Mouse (Mus musculus) myocyte (in vitro differentiated cells): Measurements from ENCODE around the gene Selenon. TPM values are rescaled to one million over a fixed set of nuclear protein-coding genes. Genes with fewer than 3 reads are reported as not detected.

ENCODE experiments used
- H3K27me3 ChIP-seq: one replicate; pipeline ENCODE4 v1.6.1; 2011; ENCODE audit not compliant: control insufficient read depth, insufficient read depth, insufficient read length
- H3K36me3 ChIP-seq: one replicate; pipeline ENCODE4 v1.6.1; 2011; ENCODE audit not compliant: control insufficient read depth, insufficient read depth
- H3K4me2 ChIP-seq: one replicate; pipeline ENCODE4 v1.6.1; 2011; ENCODE audit warnings: low read depth, control low read depth
- H3K4me3 ChIP-seq: one replicate; pipeline ENCODE4 v1.5.1; 2011; ENCODE audit warnings: mild to moderate bottlenecking, control low read depth, moderate library complexity
- H3K79me2 ChIP-seq: one replicate; pipeline ENCODE4 v1.6.1; 2011; ENCODE audit not compliant: control insufficient read depth, insufficient read depth
- H3ac ChIP-seq: one replicate; pipeline ENCODE4 v1.6.1; 2011; ENCODE audit not compliant: control insufficient read depth, insufficient read length
- CEBPB ChIP-seq: IDR thresholded peaks from 2 replicates; pipeline ENCODE4 v1.6.1; 2011; ENCODE audit warnings: mild to moderate bottlenecking, moderate library complexity; ENCODE audit not compliant: poor library complexity, insufficient read depth, severe bottlenecking
- E2F4 ChIP-seq: IDR thresholded peaks from one replicate; pipeline ENCODE4 v1.6.1; 2011; ENCODE audit warnings: mild to moderate bottlenecking, control low read depth, moderate library complexity; ENCODE audit not compliant: insufficient read depth
- MAX ChIP-seq: IDR thresholded peaks from one replicate; pipeline ENCODE4 v1.6.1; 2011; ENCODE audit warnings: low read depth, mild to moderate bottlenecking, control low read depth
- MYOD1 ChIP-seq, 3 experiments: IDR thresholded peaks; one replicate each; pipeline ENCODE4 v1.6.1; 2011; ENCODE audit warnings: control low read depth in 2 of 3, low read depth in 2 of 3, mild to moderate bottlenecking in 2 of 3, moderate library complexity in 1 of 3; ENCODE audit not compliant: insufficient read length in 2 of 3, control insufficient read depth in 1 of 3
- MYOG ChIP-seq, 3 experiments: IDR thresholded peaks; one replicate each; pipeline ENCODE4 v1.6.1; 2011; ENCODE audit warnings: control low read depth in 2 of 3, low read depth in 2 of 3, mild to moderate bottlenecking in 2 of 3; ENCODE audit not compliant: insufficient read length in 2 of 3, control insufficient read depth in 1 of 3, insufficient read depth in 1 of 3
- POLR2A ChIP-seq: IDR thresholded peaks from one replicate; pipeline ENCODE4 v1.6.1; 2011; ENCODE audit warnings: low read depth, mild to moderate bottlenecking, control low read depth, moderate library complexity; ENCODE audit not compliant: insufficient read length
- POLR2AphosphoS2 ChIP-seq: IDR thresholded peaks from one replicate; pipeline ENCODE4 v1.6.1; 2011; ENCODE audit warnings: low read depth, control low read depth; ENCODE audit not compliant: insufficient read length
- REST ChIP-seq: IDR thresholded peaks from one replicate; pipeline ENCODE4 v1.6.1; 2011; ENCODE audit warnings: mild to moderate bottlenecking, control low read depth, moderate library complexity; ENCODE audit not compliant: insufficient read depth, insufficient read length
- SRF ChIP-seq: IDR thresholded peaks from one replicate; pipeline ENCODE4 v1.6.1; 2011; ENCODE audit warnings: low read depth; ENCODE audit not compliant: control insufficient read depth, insufficient read length
- TCF12 ChIP-seq: IDR thresholded peaks from one replicate; pipeline ENCODE4 v1.6.1; 2011; ENCODE audit warnings: mild to moderate bottlenecking, control low read depth; ENCODE audit not compliant: poor library complexity, insufficient read depth, severe bottlenecking
- TCF3 ChIP-seq: IDR thresholded peaks from one replicate; pipeline ENCODE4 v1.6.1; 2011; ENCODE audit warnings: low read depth, control low read depth; ENCODE audit not compliant: insufficient read length
- USF1 ChIP-seq: IDR thresholded peaks from one replicate; pipeline ENCODE4 v1.6.1; 2011; ENCODE audit warnings: low read depth, mild to moderate bottlenecking, control low read depth, moderate library complexity
- polyA plus RNA-seq: library from polyadenylated mRNA; unstranded; fragments of >200 nt; fragmentation: generic; extraction: Trizol; gene quantifications from one replicate; pipeline ENCODE4 v1.2.1, GENCODE M21; 2012; ENCODE audit warnings: missing spikeins

Selenon gene
- polyA plus RNA-seq, 1 experiment: 35.7 TPM

DNA sequence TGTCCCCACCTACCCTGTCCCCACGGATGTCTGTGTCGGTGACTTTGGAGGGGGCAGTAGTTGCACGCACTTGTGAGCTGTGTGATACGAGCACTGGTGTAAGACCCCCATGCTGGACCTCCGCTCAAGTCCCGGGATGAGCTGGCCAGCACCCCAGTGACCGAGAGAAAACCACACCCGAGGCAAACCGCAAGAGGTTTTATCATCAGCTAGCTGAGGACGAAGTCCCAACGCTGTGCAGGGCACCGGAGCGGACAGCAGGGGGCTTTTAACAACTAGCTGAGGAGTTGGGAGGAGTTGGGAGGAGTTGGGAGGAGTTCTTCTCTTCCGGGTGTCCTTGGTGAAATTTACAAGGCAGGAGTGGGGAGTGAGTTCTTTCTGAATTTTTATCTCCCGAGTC is 39.2 kb downstream of the Selenon start:
- no peak overlapping the region for H3K4me3 ChIP-seq
- peaks cover 20% of the 10 kb centered on the region for H3K79me2 ChIP-seq
- TF ChIP-seq USF1: no peak
- no peak for TF ChIP-seq TCF3
- TF ChIP-seq E2F4: no peak
- TF ChIP-seq POLR2A: no peak
- TF ChIP-seq POLR2AphosphoS2: no peak
- TF ChIP-seq MYOG (IDR thresholded peaks at IDR 0.05; ENCODE audit: control insufficient read depth in 1 of 3, insufficient read depth in 1 of 3, insufficient read length in 2 of 3, low read depth in 2 of 3): no peak
- TF ChIP-seq MYOD1 (IDR thresholded peaks at IDR 0.05; ENCODE audit: control insufficient read depth in 1 of 3, insufficient read length in 2 of 3, low read depth in 2 of 3): no peak

DNA sequence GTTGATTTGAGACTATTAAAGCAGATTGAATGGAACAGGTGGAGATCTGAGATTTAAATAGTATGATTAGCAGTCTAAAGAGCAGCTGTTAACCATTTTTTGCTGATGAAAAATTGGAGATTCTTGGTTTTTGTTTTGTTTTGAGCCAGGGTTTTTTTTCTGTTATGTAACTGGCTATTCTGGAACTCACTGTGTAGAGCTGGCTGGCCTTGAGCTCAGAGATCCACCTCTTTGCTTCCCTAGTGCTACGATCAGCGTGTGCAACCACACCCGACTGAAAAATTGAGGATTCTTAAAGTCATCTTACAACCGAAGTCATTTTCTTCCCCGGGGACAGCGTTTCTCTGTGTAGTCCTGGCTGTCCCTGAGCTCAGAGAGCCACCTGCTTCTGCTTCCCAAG is 40.2 kb downstream of the Selenon start:
- H3K4me2 ChIP-seq: peak overlapping the region; percentile 78
- H3K79me2 ChIP-seq: peaks cover 18% of the 10 kb centered on the region
- TF ChIP-seq SRF (no peak), REST (no peak), TCF12 (no peak), CEBPB (no peak), USF1 (no peak), POLR2A (no peak), MAX (no peak), TCF3 (no peak), MYOG (IDR thresholded peaks at IDR 0.05; ENCODE audit: control insufficient read depth in 1 of 3, insufficient read depth in 1 of 3, insufficient read length in 2 of 3, low read depth in 2 of 3) (no peak), POLR2AphosphoS2 (no peak), E2F4 (no peak), MYOD1 (IDR thresholded peaks at IDR 0.05; ENCODE audit: control insufficient read depth in 1 of 3, insufficient read length in 2 of 3, low read depth in 2 of 3) (no peak)
- H3ac ChIP-seq: no peak overlapping the region
- H3K36me3 ChIP-seq: no peaks in the 10 kb centered on the region
- H3K4me3 ChIP-seq: peak overlapping the region; percentile 33
- no peaks in the 10 kb centered on the region for H3K27me3 ChIP-seq

More for the DNA sequence above, 39.2 kb downstream of the Selenon start:
- no peaks in the 10 kb centered on the region for H3K27me3 ChIP-seq
- H3K4me2 ChIP-seq: no peak overlapping the region
- no peak overlapping the region for H3ac ChIP-seq
- no peaks in the 10 kb centered on the region for H3K36me3 ChIP-seq

DNA sequence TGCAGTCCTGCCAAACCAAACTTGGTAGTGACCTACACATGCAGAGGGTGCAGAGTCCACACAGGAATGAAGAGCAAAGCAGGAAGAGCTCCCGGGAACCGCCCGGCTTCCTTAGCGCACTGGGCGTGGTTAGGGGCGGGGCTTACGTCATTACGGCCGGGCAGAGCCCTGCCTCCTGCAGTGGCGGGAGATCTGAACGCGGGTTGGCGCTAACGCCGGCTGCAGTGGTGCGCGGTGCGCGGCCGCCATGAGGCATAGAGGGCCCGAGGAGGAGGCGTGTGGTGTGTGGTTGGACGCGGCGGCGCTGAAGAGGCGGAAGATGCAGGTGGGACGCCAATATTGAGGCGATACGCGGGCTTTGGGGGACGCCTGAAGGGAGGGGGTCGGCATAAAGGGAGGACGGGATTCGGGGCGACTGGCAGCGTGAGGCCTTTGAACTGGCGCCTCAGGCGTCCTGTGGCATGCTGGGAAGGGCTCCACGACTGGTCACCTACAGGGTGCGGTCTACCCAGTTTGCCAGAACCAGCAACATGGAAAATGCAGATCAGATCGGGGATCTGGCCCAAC is 41.0 kb downstream of the Selenon start, which contains the start of gene Aunip:
Gene Aunip, plus strand, starts transcription at position 155 of the 567 bp plus-strand sequence.
- peaks cover 18% of the 10 kb centered on the region for H3K79me2 ChIP-seq
- H3K36me3 ChIP-seq: no peaks in the 10 kb centered on the region
- H3K27me3 ChIP-seq: no peaks in the 10 kb centered on the region
- no peak for TF ChIP-seq MYOD1 (IDR thresholded peaks at IDR 0.05; ENCODE audit: control insufficient read depth in 1 of 3, insufficient read length in 2 of 3, low read depth in 2 of 3)
- peak; percentile 76 for TF ChIP-seq E2F4
- peak; percentile 63 for TF ChIP-seq POLR2A
- TF ChIP-seq POLR2AphosphoS2: peak; percentile 48
- no peak within 1 kb of the TSS for H3ac ChIP-seq
- H3K4me2 ChIP-seq: peak within 1 kb of the TSS; percentile 78
- H3K4me3 ChIP-seq: peak within 1 kb of the TSS; percentile 33

DNA sequence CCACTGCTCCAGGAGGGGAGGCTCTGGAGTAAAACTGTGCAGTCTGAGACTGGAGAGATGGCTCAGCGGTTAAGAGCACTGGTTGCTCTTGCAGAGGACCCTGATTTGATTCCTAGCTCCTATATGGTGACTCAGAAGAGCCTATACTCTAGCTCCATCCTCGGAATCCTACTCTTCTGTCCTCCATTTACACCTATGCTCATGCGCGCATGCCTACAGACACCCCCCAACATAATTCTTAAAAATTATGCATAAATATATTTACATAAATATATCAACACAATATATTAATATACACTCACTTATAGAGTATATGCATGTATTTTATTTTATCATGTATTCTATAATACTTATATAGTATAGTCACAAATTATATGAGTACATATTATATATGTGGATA is 41.6 kb downstream of the Selenon start:
- peak overlapping the region; percentile 33 for H3K4me3 ChIP-seq
- H3K4me2 ChIP-seq: no peak overlapping the region
- H3ac ChIP-seq: no peak overlapping the region
- TF ChIP-seq MAX (no peak), REST (no peak), USF1 (no peak), MYOG (IDR thresholded peaks at IDR 0.05; ENCODE audit: control insufficient read depth in 1 of 3, insufficient read depth in 1 of 3, insufficient read length in 2 of 3, low read depth in 2 of 3) (no peak), CEBPB (no peak), TCF3 (no peak), POLR2AphosphoS2 (no peak), TCF12 (no peak), POLR2A (no peak), SRF (no peak), MYOD1 (IDR thresholded peaks at IDR 0.05; ENCODE audit: control insufficient read depth in 1 of 3, insufficient read length in 2 of 3, low read depth in 2 of 3) (no peak), E2F4 (no peak)
- peaks cover 18% of the 10 kb centered on the region for H3K79me2 ChIP-seq
- no peaks in the 10 kb centered on the region for H3K36me3 ChIP-seq
- no peaks in the 10 kb centered on the region for H3K27me3 ChIP-seq

DNA sequence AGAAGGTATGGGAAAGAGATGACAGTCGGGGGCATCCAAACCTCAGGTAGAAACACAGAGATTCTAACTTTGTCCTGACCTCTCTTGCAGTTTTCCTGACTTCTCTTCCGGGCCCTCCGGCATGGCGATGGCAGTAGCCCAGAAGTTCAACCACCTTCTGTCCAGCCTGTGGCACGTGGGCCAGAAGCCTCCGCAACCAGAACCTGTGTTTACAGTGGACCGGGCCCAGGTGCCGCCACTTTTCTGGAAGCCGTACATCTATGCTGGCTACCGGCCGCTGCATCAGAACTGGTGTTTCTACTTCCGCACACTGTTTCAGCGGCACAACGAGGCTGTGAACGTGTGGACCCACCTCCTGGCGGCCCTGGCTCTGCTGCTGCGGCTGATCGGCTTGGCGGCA is 45.3 kb downstream of the Selenon start:
- H3K4me3 ChIP-seq: no peak overlapping the region
- H3K27me3 ChIP-seq: no peaks in the 10 kb centered on the region
- TF ChIP-seq CEBPB (no peak), SRF (no peak), USF1 (no peak), REST (no peak), MYOD1 (IDR thresholded peaks at IDR 0.05; ENCODE audit: control insufficient read depth in 1 of 3, insufficient read length in 2 of 3, low read depth in 2 of 3) (no peak), E2F4 (no peak), POLR2AphosphoS2 (no peak), POLR2A (no peak), MAX (no peak), MYOG (IDR thresholded peaks at IDR 0.05; ENCODE audit: control insufficient read depth in 1 of 3, insufficient read depth in 1 of 3, insufficient read length in 2 of 3, low read depth in 2 of 3) (no peak), TCF12 (no peak), TCF3 (no peak)
- no peak overlapping the region for H3K4me2 ChIP-seq
- H3K79me2 ChIP-seq: peaks cover 4% of the 10 kb centered on the region
- H3ac ChIP-seq: no peak overlapping the region
- no peaks in the 10 kb centered on the region for H3K36me3 ChIP-seq
